Mouse (Mus musculus): ENCODE measurements at regions not wholly inside any gene's neighbourhood (a gene's known extent, or its start where the extent isn't known, plus 50 kb on each side); places are given as distances from the start of the nearest gene placed in this dataset.
"Not testable (repeated sequence)": the region's sequence is repeated elsewhere in the genome, so short reads cannot be mapped to it uniquely, and the experiment has no call there.

DNA sequence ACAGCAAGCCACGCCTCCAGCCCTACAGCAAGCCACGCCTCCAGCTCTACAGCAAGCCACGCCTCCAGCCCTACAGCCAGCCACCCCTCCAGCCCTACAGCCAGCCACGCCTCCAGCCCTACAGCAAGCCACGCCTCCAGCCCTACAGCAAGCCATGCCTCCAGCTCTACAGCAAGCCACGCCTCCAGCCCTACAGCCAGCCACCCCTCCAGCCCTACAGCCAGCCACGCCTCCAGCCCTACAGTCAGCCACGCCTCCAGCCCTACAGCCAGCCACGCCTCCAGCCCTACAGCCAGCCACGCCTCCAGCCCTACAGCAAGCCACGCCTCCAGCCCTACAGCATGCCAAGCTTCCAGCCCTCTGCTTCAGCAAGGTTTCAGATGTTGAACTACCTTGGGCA, 145.8 kb upstream of the Arglu1 start:
- not testable (repeated sequence) for DNase-seq (ENCODE audit: low spot score in 2 of 2)

GRCm38 (mm10) chr8:8831306-8831705, 141.0 kb upstream of the Arglu1 start:
- no peak for DNase-seq (ENCODE audit: low spot score in 2 of 2)

DNA sequence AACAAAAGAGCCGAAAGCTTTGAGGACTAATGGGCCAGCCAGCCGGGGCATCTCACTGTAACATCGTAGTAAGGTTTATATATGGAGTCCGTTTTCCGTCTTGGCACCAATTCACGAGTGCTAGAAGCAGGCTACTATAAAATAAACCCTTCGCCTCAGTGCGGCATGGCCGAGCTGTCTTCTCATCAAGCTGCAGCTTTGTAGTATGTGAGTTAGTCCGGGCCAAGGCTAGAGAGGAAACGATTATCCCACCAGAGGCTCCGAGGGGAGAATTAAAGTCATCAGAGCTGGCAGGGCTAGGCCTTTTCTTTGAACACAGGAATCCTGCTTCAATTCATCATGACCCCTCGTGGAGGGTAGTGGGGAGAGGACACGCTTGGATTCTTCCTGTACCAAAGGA, 138.9 kb upstream of the Arglu1 start:
- no peak for DNase-seq (ENCODE audit: low spot score in 2 of 2)

GRCm38 (mm10) chr8:8827555-8827954, 137.2 kb upstream of the Arglu1 start:
- DNase-seq (ENCODE audit: low spot score in 2 of 2): no peak

GRCm38 (mm10) chr8:8826801-8827200, 136.5 kb upstream of the Arglu1 start:
- DNase-seq (ENCODE audit: low spot score in 2 of 2): no peak

DNA sequence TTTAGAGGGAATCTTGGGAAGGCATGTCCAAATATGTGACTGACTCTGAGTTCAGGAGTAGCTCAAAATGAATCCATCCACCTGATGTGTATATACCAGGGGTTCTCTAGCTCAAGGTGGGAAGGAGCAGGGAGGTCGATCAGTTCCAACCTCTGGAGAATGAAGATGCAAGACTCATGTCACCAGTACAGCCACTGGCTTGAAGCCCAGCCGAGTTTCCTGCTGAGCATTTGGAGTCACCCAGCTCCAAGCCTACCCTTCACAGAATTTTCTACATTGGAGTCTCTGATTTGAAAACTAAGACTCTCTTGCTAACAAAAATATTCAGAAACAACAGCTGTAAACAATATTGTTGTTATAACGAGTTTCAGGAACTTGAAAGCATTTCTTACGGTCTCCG, 134.6 kb upstream of the Arglu1 start:
- DNase-seq (ENCODE audit: low spot score in 2 of 2): no peak

DNA sequence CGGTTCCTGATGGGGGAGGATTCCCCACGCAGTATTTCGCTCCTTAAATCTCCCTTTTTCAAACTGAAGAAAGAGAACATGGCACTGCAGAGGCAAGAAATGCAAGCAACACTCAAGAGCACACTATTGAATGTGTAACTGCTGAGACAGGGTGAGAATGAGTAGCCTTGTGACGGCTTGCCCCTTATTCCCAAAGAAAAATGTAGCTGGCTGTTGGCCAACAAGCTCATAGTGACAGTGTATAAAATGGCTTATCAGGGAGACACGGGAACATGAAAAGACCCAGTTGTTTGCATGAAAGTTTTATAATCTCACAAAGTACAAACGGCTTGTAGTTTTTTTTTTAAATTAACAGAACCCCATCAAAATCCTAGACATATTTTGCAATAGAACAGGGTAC, 130.8 kb upstream of the Arglu1 start:
- no peak for DNase-seq (ENCODE audit: low spot score in 2 of 2)

DNA sequence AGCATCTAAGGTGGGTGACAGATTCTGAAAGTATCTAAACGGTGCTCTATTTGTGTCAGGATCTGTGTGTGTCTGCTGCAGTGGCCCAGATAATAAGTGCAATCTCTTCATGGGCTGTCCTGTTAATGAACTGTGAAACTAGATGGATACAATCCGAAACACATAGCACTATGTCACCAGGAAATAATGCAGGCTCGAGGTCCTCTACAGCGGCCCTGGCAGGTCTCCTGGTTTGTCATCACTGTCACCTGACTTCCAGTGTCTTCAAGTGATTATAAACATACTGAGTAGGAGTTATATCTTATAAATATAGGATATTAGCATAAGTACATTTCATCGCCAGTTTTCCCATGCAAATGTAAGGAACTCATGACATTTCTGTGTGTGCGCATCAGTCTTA, 130.3 kb upstream of the Arglu1 start:
- DNase-seq (ENCODE audit: low spot score in 2 of 2): no peak

- no peak for DNase-seq (ENCODE audit: low spot score in 2 of 2)
Observed at GRCm38 (mm10) chr8:8819233-8819931, 129.1 kb upstream of the Arglu1 start.

DNA sequence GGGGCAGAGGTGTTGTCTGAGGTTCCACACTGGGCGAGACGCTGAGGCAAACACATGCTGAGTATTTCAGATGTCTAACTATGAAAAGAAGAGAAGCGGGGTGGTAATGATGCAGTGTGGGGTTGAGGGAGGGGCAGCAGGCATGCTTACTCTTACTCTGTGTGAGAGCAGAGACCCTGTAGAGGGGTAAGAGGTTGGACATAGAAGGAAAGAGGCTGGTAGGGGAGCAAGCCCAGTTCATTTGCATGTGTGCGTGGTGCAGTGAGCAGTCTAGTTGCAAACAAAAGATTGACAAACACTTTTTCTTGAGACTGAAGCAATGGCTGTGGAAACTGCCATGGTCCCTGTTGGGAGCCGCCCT, 122.5 kb upstream of the Arglu1 start:
- no peak for DNase-seq (ENCODE audit: low spot score in 2 of 2)

DNA sequence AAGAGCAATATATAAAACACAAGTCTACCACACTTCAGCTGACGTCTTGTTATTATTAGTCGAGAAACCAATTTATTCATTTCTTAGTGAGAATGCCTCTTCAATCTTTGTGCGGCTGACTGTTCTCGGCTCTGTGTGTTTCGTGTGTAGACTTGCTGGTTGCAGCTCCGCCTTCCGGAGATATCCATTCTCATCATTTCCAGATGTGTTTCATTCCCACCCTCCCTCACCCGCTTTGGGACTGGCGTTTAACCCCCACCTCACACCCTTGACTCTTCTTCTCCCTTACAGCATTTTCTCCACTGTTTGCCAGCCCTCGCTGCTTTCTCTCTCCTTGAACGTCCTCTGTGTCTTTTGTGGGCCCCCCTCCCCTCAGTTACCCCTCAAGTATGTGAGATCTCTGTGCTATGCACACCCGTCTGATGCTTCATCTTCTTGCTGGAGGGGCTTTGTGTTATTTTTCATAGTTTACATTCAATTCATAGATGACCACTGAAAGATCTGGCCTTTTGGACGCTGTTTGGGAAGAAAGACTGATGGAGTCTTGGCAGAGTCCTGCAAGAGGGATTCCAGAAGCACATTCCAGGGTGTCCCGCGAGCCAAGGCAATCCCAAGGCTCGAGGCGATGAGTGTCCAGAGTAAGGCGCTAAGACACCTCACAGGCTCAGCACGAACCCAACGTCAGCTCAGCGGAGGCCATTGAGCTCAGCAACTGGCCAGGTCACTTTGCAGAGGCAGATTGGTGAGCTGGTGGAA, 121.9 kb upstream of the Arglu1 start:
- DNase-seq (ENCODE audit: low spot score in 2 of 2): no peak

GRCm38 (mm10) chr8:8810928-8811327, 120.6 kb upstream of the Arglu1 start:
- no peak for DNase-seq (ENCODE audit: low spot score in 2 of 2)

DNA sequence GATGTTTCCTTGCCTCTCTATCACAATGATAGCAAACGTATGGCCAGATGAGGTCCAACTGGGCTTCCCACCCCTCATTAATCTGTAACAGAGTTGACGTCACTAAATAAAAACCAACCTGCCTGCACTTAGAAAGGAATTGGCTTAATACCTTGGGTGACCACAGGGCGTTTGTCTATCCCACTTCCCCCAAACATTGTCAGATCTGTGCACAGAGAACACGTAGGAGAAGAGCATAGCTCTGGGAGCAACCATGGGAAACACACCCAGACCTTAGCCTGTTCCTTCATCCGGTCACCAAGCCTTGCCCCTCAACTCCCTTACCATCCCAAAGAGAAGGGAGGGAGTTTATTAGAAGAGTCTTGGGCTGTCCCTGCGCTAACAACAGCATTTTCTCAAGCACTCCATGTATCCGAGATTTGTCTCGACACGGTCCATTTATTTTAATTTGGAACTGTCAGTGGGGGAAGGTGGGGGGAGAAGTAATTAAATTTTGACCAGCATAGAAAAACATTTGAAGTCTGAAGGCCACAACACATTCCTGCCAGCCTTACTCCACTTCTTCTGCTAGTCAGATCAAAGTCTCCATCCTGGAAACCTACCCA, 119.6 kb upstream of the Arglu1 start:
- DNase-seq (ENCODE audit: low spot score in 2 of 2): no peak

DNA sequence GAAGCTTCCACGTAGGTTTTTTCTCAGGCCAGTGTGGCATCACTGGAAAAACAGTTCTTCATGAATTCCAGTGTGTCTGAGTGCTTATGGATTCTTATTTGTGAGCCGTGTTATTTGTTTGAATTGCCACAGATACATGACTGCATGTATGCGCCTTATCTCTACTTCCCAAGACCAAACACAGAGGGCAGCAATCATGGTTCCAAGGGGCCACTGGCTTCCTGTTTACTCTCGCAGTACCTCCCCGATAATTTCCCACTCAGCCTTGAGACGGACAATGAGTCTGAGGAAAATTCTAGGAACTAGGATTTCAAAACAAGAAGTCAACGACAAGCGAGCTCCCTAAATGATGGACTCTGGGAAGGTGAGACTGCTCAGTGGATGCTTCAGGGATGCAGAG, 119.0 kb upstream of the Arglu1 start:
- no peak for DNase-seq (ENCODE audit: low spot score in 2 of 2)

- no peak for DNase-seq (ENCODE audit: low spot score in 2 of 2)
Observed at GRCm38 (mm10) chr8:8802761-8803340, 112.5 kb upstream of the Arglu1 start.

DNA sequence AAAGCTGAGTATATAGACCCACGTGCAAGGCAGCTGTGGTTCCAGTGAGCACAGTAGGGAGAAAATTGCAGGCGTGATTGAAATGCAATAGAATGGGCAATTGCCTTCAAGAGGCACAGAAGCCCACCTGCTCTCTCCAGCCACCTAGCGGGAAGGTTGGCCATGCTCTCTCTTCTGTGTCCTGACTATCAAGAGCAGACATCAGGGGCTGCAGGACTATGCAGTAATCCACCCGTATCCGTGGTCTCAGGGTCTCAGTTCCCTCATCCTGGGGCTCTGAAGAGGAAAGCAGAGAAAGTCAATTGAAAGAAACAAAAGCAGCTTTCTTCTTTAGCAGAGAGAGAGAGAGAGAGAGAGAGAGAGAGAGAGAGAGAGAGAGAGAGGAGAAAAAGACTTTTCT, 112.0 kb upstream of the Arglu1 start:
- DNase-seq (ENCODE audit: low spot score in 2 of 2): peak in 1 of 2 experiments; percentile 6

GRCm38 (mm10) chr8:8801578-8801977, 111.3 kb upstream of the Arglu1 start:
- DNase-seq (ENCODE audit: low spot score in 2 of 2): no peak

GRCm38 (mm10) chr8:8797521-8797920, 107.2 kb upstream of the Arglu1 start:
- DNase-seq (ENCODE audit: low spot score in 2 of 2): no peak

- DNase-seq (ENCODE audit: low spot score in 2 of 2): no peak
Observed at GRCm38 (mm10) chr8:8796951-8797350, 106.6 kb upstream of the Arglu1 start.

DNA sequence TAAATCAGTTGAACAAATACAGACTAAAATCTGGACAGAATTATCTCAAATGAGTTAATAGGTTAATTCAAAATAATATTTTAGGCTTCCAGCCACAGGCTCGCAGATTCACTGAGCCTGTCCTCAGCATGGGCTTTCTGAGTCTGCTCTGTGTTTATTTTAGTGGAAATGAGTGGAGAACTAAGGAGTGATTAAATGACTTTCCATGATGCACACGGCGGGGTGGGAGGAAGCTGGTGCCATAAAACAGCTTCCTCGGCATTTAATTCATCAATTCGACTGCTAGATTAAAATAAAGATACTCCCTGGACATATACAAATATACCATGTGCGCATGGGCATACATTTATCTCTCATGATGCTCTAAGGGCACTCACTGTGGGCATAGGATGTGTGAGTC, 104.4 kb upstream of the Arglu1 start:
- no peak for DNase-seq (ENCODE audit: low spot score in 2 of 2)

- no peak for DNase-seq (ENCODE audit: low spot score in 2 of 2)
Observed at GRCm38 (mm10) chr8:8779931-8780330, 89.6 kb upstream of the Arglu1 start.

DNA sequence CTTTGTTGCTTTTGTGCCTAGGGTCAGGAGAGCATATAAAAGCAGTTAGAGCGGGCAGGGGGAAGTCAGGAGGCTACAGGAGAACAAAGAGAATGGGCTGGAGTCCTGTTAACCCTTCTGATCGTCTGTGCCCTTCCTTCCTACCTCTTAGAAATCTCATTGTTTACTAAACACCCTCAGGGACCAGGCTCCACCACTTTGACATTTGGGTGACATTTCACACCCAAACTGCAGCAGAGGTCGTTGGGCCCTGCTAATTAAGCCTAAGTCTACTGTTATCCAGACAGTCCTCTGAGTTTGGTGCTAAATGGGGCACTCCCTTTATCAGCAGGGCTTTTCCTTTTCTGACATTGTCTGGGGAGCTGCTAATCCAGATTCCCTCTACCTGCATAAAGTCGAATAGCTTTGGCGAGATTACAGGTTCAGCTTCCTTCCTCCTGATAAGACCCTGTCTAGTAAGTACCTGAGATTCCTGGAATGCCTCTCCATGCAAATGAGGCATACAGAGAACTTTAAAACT, 84.2 kb upstream of the Arglu1 start:
- no peak for DNase-seq (ENCODE audit: low spot score in 2 of 2)

GRCm38 (mm10) chr8:8772424-8772823, 82.1 kb upstream of the Arglu1 start:
- DNase-seq (ENCODE audit: low spot score in 2 of 2): no peak

All from cerebellum, postnatal 4 days (tissue).